Mouse (Mus musculus): ENCODE results near the gene Fyb. TPM values are rescaled to one million over a fixed set of nuclear protein-coding genes. Genes with fewer than 3 reads are reported as not detected.
A peak's percentile ranks its signal among the peaks of the same experiment; 100 is the strongest.

Fyb gene
- polyA plus RNA-seq, 1 experiment from 2014 or later, result 3.1 TPM

- no peak for ATAC-seq
- WGBS, result 97% methylated on average over 8 of the region's 8 CpGs
- no peak overlapping the region for H3K27ac ChIP-seq (ENCODE audit: low read length)
Measured at GRCm38 (mm10) chr15:6623529-6624228, 101.0 kb downstream of the Fyb start.

DNA sequence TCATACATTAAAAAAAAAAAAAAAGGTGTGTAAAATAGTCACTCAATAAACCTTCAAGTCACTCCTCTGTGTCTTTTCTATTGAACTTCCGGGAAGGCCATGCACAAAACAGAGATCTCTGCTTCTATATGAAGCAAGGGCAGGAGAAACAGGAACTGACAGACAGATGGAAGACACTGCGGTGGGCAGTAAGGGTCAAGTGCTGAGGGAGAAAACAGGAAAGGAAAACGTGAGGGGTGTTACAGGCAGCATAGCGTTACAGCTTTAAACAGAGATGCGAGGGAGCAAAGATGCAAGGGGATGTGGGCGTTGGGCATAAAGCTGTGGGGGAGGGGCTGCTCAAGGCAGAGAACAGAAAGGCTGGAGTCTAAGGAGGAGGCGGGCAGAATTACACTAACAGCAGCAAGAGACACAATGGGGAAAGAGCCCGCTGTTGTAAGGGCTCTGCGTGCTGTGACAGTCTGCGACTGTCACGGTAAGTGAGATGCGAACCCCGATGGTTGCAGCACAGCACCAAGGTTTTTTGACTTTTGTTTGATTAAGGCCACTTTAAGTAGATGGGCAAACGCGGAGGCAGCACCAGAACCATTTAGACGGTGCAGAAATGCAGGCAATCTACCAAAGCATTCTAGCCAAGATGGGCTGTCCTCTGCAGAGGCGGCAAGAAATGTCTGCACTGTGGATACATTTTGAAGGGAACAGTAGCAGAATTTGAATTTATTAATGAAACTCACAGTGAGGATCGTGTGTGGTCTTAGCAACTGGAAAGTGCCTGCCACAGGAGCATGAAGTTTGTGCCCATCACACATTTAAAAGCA lies 101.9 kb downstream of the Fyb start:
- H3K36me3 ChIP-seq (ENCODE audit: control insufficient read depth, insufficient read depth, low read length), result no peaks in the 10 kb centered on the region
- H3K9me3 ChIP-seq (replicated peaks; ENCODE audit: control insufficient read depth, low read length, poor library complexity, severe bottlenecking), result no peaks in the 10 kb centered on the region
- H3K9ac ChIP-seq (ENCODE audit: low read depth, low read length), result peak overlapping the region; percentile 61
- no peaks in the 10 kb centered on the region for H3K27me3 ChIP-seq (ENCODE audit: control insufficient read depth, insufficient read depth, low read depth, low read length)
- peak; percentile 79 for ATAC-seq
- WGBS, result 7% methylated on average over 18 of the region's 18 CpGs
- peak overlapping the region; percentile 4; the same call in 1 of the 2 replicates for H3K27ac ChIP-seq (ENCODE audit: low read length)
- H3K4me1 ChIP-seq (ENCODE audit: control insufficient read depth, insufficient read depth, low read length), result peaks cover 10% of the 10 kb centered on the region; the same call in 1 of the 2 replicates
- H3K4me2 ChIP-seq (ENCODE audit: low read length), result peak overlapping the region; percentile 61
- peak overlapping the region; percentile 39 for H3K4me3 ChIP-seq (ENCODE audit: low read depth, low read length)

More at GRCm38 (mm10) chr15:6623529-6624228, 101.0 kb downstream of the Fyb start:
- no peak overlapping the region for H3K4me2 ChIP-seq (ENCODE audit: low read length)
- no peaks in the 10 kb centered on the region for H3K9me3 ChIP-seq (replicated peaks; ENCODE audit: control insufficient read depth, low read length, poor library complexity, severe bottlenecking)
- no peak overlapping the region for H3K4me3 ChIP-seq (ENCODE audit: low read depth, low read length)
- no peak overlapping the region for H3K9ac ChIP-seq (ENCODE audit: low read depth, low read length)
- no peaks in the 10 kb centered on the region for H3K36me3 ChIP-seq (ENCODE audit: control insufficient read depth, insufficient read depth, low read length)
- peaks cover 10% of the 10 kb centered on the region; the same call in 1 of the 2 replicates for H3K4me1 ChIP-seq (ENCODE audit: control insufficient read depth, insufficient read depth, low read length)
- H3K27me3 ChIP-seq (ENCODE audit: control insufficient read depth, insufficient read depth, low read depth, low read length), result no peaks in the 10 kb centered on the region

GRCm38 (mm10) chr15:6625607-6626033 lies 103.0 kb downstream of the Fyb start:
- H3K9ac ChIP-seq (ENCODE audit: low read depth, low read length), result no peak overlapping the region
- no peak overlapping the region for H3K27ac ChIP-seq (ENCODE audit: low read length)
- H3K27me3 ChIP-seq (ENCODE audit: control insufficient read depth, insufficient read depth, low read depth, low read length), result no peaks in the 10 kb centered on the region
- no peaks in the 10 kb centered on the region for H3K36me3 ChIP-seq (ENCODE audit: control insufficient read depth, insufficient read depth, low read length)
- peaks cover 10% of the 10 kb centered on the region; the same call in 1 of the 2 replicates for H3K4me1 ChIP-seq (ENCODE audit: control insufficient read depth, insufficient read depth, low read length)
- ATAC-seq, result peak; percentile 82
- peak overlapping the region; percentile 61 for H3K4me2 ChIP-seq (ENCODE audit: low read length)
- 2% methylated on average over 6 of the region's 6 CpGs for WGBS
- H3K4me3 ChIP-seq (ENCODE audit: low read depth, low read length), result peak overlapping the region; percentile 20; the same call in 1 of the 2 replicates
- H3K9me3 ChIP-seq (replicated peaks; ENCODE audit: control insufficient read depth, low read length, poor library complexity, severe bottlenecking), result no peaks in the 10 kb centered on the region

- Histone ChIP-seq H3K9ac (ENCODE audit: low read depth, low read length) (no peak overlapping the region), H3K36me3 (ENCODE audit: control insufficient read depth, insufficient read depth, low read length) (no peaks in the 10 kb centered on the region), H3K27ac (ENCODE audit: low read length) (no peak overlapping the region), H3K4me1 (ENCODE audit: control insufficient read depth, insufficient read depth, low read length) (peaks cover 10% of the 10 kb centered on the region; the same call in 1 of the 2 replicates), H3K4me2 (ENCODE audit: low read length) (no peak overlapping the region), H3K4me3 (ENCODE audit: low read depth, low read length) (no peak overlapping the region), H3K27me3 (ENCODE audit: control insufficient read depth, insufficient read depth, low read depth, low read length) (no peaks in the 10 kb centered on the region), H3K9me3 (replicated peaks; ENCODE audit: control insufficient read depth, low read length, poor library complexity, severe bottlenecking) (no peaks in the 10 kb centered on the region)
- ATAC-seq, result no peak
- 72% methylated on average over 5 of the region's 5 CpGs for WGBS
Measured at GRCm38 (mm10) chr15:6626123-6626522, 103.5 kb downstream of the Fyb start.

DNA sequence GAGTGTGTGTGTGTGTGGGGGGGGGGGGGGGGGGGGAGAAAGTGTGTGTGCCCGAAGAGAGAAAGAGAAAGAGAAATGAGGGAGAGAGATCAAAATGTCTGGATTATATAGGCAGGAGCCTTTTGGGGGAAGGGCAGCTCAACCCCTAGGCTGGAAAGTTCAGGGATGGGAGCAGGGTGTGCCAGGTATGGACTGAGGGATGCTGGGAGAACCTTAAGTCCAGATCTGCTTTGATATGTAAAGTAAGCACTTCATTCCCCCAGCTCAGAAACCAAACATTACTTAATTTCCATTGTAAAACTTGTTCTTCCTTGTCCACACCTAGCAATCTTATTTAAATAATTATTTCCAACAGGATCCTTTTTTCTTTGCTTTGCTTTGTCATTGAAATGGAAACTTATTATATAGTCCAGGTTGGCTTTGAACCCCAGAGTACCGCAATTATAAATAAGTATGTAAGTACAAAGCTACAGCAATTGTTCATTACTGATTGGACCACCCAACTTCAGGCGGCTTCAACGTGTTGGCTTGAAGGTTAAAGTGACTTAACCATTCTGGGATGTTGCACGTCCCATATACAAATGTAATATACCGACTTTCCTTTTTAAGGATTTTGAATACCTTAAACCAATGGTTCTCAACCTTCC lies 105.9 kb downstream of the Fyb start:
- H3K36me3 ChIP-seq (ENCODE audit: control insufficient read depth, insufficient read depth, low read length), result no peaks in the 10 kb centered on the region
- no peak for ATAC-seq
- WGBS, result 93% methylated on average over 6 of the region's 6 CpGs

GRCm38 (mm10) chr15:6629174-6629573 lies 106.5 kb downstream of the Fyb start:
- no peak for ATAC-seq
- 80% methylated on average over 4 of the region's 4 CpGs for WGBS
- Histone ChIP-seq H3K27ac (ENCODE audit: low read length) (no peak overlapping the region), H3K4me1 (ENCODE audit: control insufficient read depth, insufficient read depth, low read length) (peaks cover 10% of the 10 kb centered on the region; the same call in 1 of the 2 replicates), H3K27me3 (ENCODE audit: control insufficient read depth, insufficient read depth, low read depth, low read length) (no peaks in the 10 kb centered on the region), H3K4me2 (ENCODE audit: low read length) (no peak overlapping the region), H3K4me3 (ENCODE audit: low read depth, low read length) (no peak overlapping the region), H3K9ac (ENCODE audit: low read depth, low read length) (no peak overlapping the region), H3K9me3 (replicated peaks; ENCODE audit: control insufficient read depth, low read length, poor library complexity, severe bottlenecking) (no peaks in the 10 kb centered on the region), H3K36me3 (ENCODE audit: control insufficient read depth, insufficient read depth, low read length) (no peaks in the 10 kb centered on the region)

More for the DNA sequence above, 105.9 kb downstream of the Fyb start:
- Histone ChIP-seq H3K4me2 (ENCODE audit: low read length) (no peak overlapping the region), H3K4me3 (ENCODE audit: low read depth, low read length) (no peak overlapping the region), H3K9me3 (replicated peaks; ENCODE audit: control insufficient read depth, low read length, poor library complexity, severe bottlenecking) (no peaks in the 10 kb centered on the region), H3K4me1 (ENCODE audit: control insufficient read depth, insufficient read depth, low read length) (peaks cover 10% of the 10 kb centered on the region; the same call in 1 of the 2 replicates), H3K9ac (ENCODE audit: low read depth, low read length) (no peak overlapping the region), H3K27me3 (ENCODE audit: control insufficient read depth, insufficient read depth, low read depth, low read length) (no peaks in the 10 kb centered on the region), H3K27ac (ENCODE audit: low read length) (no peak overlapping the region)

GRCm38 (mm10) chr15:6635405-6635804 lies 112.8 kb downstream of the Fyb start:
- WGBS, result 80% methylated on average over 3 of the region's 3 CpGs
- Histone ChIP-seq H3K4me2 (ENCODE audit: low read length) (no peak overlapping the region), H3K9me3 (replicated peaks; ENCODE audit: control insufficient read depth, low read length, poor library complexity, severe bottlenecking) (no peaks in the 10 kb centered on the region), H3K36me3 (ENCODE audit: control insufficient read depth, insufficient read depth, low read length) (no peaks in the 10 kb centered on the region), H3K4me3 (ENCODE audit: low read depth, low read length) (no peak overlapping the region), H3K27me3 (ENCODE audit: control insufficient read depth, insufficient read depth, low read depth, low read length) (no peaks in the 10 kb centered on the region), H3K4me1 (ENCODE audit: control insufficient read depth, insufficient read depth, low read length) (no peaks in the 10 kb centered on the region), H3K27ac (ENCODE audit: low read length) (no peak overlapping the region), H3K9ac (ENCODE audit: low read depth, low read length) (no peak overlapping the region)
- ATAC-seq, result no peak

DNA sequence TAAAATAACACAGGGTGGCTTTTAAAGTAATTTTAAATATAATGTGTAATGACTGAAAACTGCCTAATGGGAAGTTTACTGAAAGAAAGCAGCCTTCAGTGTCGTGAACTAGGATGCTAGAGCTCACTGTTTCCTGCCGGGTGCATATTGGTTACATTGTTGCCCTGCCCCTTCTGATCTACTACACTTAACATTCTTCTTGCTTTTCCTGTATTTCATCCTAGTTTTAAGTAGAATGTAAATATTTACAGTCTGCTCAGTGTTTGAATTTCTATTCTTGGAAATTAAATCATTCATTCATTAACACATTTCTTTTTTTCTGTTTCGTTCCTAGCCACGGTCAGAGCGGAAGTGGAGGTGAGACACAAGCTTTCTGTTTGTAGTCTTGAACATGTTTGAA lies 119.6 kb downstream of the Fyb start:
- H3K4me2 ChIP-seq (ENCODE audit: low read length), result no peak overlapping the region
- no peaks in the 10 kb centered on the region for H3K36me3 ChIP-seq (ENCODE audit: control insufficient read depth, insufficient read depth, low read length)
- H3K27me3 ChIP-seq (ENCODE audit: control insufficient read depth, insufficient read depth, low read depth, low read length), result no peaks in the 10 kb centered on the region
- ATAC-seq, result no peak
- H3K4me1 ChIP-seq (ENCODE audit: control insufficient read depth, insufficient read depth, low read length), result no peaks in the 10 kb centered on the region
- H3K4me3 ChIP-seq (ENCODE audit: low read depth, low read length), result no peak overlapping the region
- H3K27ac ChIP-seq (ENCODE audit: low read length), result no peak overlapping the region
- WGBS, result 79% methylated on average over 5 of the region's 5 CpGs
- no peak overlapping the region for H3K9ac ChIP-seq (ENCODE audit: low read depth, low read length)
- H3K9me3 ChIP-seq (replicated peaks; ENCODE audit: control insufficient read depth, low read length, poor library complexity, severe bottlenecking), result no peaks in the 10 kb centered on the region

Data from midbrain, embryonic 16.5 days (tissue).